ENCODE assay signal across 28 mouse cellular contexts in the genomic region with DNA sequence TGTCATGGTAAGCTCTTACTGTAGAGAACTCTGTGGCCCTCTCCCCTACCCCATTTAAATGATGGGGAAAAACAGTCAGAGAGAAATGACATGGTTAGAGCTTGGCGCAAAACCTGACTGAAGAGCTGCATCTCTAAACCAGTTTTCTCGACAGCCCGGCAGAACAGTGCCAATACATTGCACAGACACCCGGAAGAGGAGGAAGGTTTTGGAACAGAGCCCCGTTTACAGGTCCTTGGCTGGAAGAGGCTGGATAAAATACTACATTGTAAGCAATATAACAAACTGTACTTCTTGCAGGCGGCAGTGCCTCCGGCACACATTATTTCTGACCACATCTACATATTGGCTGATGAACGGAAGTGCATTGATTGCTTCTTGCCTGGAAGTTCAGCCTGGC.
DNase-seq lines count a peak whose midpoint lies in the region; ATAC-seq and TF ChIP-seq lines count a peak whose summit lies in the region.
"Had no signal": no experiment of that assay in that cellular context is flagged by ENCODE, and none has a peak within 500 bp of the region (broad histone marks: within the 10 kb centered on the region; RNA-seq: fewer than 3 reads in every experiment).

No protein-coding gene starts in this region.

- TF ChIP-seq POLR2A in brain, embryonic 14.5 days (IDR thresholded peaks at IDR 0.05; ENCODE audit: borderline replicate concordance, extremely low read depth, insufficient read depth, insufficient read length, poor library complexity, severe bottlenecking) = no peak

- ATAC-seq in forebrain, embryonic 15.5 days (replicated peaks) = no peak
- no peak for ATAC-seq in neural tube, embryonic 15.5 days (ENCODE audit: low FRiP score)
- ATAC-seq: CD4-positive, CD25-positive, alpha-beta regulatory T cell, adult 4 months; midbrain, embryonic 15.5 days had no signal

- no peaks in the 10 kb centered on the region for H3K27me3 ChIP-seq in forebrain, embryonic 15.5 days
- no peaks in the 10 kb centered on the region for H3K27me3 ChIP-seq in forebrain, embryonic 10.5 days (ENCODE audit: poor library complexity, severe bottlenecking)
- H3K27me3 ChIP-seq in neural tube, embryonic 15.5 days (replicated peaks) = no peaks in the 10 kb centered on the region
- H3K27me3 ChIP-seq: heart, embryonic 13.5 days; kidney, embryonic 15.5 days; liver, embryonic 13.5 days; megakaryocyte, embryonic 14.5 days; midbrain, embryonic 15.5 days had no signal

- DNase-seq in forebrain, embryonic 10.5 days (ENCODE audit: extremely low spot score, low spot score) = no peak
- peak; percentile 30 for DNase-seq in lung, postnatal 10 days
- no peak for DNase-seq in lung, postnatal 14 days
- peak; percentile 37 for DNase-seq in brain, embryonic 14.5 days (ENCODE audit: low read depth)
- DNase-seq in cerebellum, postnatal 14 days = no peak
- DNase-seq: adrenal gland, postnatal 36 days; cerebellum, adult 11-12 months; cerebellum, postnatal 10 days; gastrocnemius, postnatal 36 days; heart, postnatal 14 days; kidney, adult 11 months; kidney, postnatal 36 days; liver, embryonic 13.5 days; lung, adult 2 months; lung, postnatal 36 days; retina, postnatal 1 day; right cerebral cortex, postnatal 25 days; thymus, adult 18-20 months; thymus, postnatal 4 days had no signal

- no peak overlapping the region for H3K4me3 ChIP-seq in forebrain, embryonic 15.5 days
- no peak overlapping the region for H3K4me3 ChIP-seq in forebrain, embryonic 10.5 days
- H3K4me3 ChIP-seq in neural tube, embryonic 15.5 days (replicated peaks) = no peak overlapping the region
- H3K4me3 ChIP-seq: heart, adult 2 months; heart, embryonic 13.5 days; kidney, embryonic 15.5 days; left cerebral cortex, adult 2 months; liver, embryonic 13.5 days; midbrain, embryonic 15.5 days had no signal

- 59% methylated on average over 8 of the region's 8 CpGs for WGBS in forebrain, embryonic 15.5 days
- WGBS in forebrain, embryonic 10.5 days = 89% methylated on average over 8 of the region's 8 CpGs
- 62% methylated on average over 8 of the region's 8 CpGs for WGBS in neural tube, embryonic 15.5 days

- TF ChIP-seq CTCF in brain, embryonic 14.5 days (IDR thresholded peaks at IDR 0.05; ENCODE audit: borderline replicate concordance, extremely low read depth, insufficient read depth, insufficient read length) = no peak

- no peaks in the 10 kb centered on the region for H3K9me3 ChIP-seq in forebrain, embryonic 15.5 days
- H3K9me3 ChIP-seq in forebrain, embryonic 10.5 days = no peaks in the 10 kb centered on the region
- no peaks in the 10 kb centered on the region for H3K9me3 ChIP-seq in neural tube, embryonic 15.5 days (replicated peaks)
- H3K9me3 ChIP-seq: heart, embryonic 13.5 days; kidney, embryonic 15.5 days; liver, embryonic 13.5 days; megakaryocyte, embryonic 14.5 days; midbrain, embryonic 15.5 days had no signal

- H3K9ac ChIP-seq in forebrain, embryonic 15.5 days (replicated peaks) = no peak overlapping the region
- H3K9ac ChIP-seq in neural tube, embryonic 15.5 days (replicated peaks) = no peak overlapping the region
- H3K9ac ChIP-seq: heart, embryonic 13.5 days; kidney, embryonic 15.5 days; liver, embryonic 13.5 days; midbrain, embryonic 15.5 days had no signal

- peaks cover 27% of the 10 kb centered on the region for H3K4me1 ChIP-seq in forebrain, embryonic 15.5 days
- no peaks in the 10 kb centered on the region for H3K4me1 ChIP-seq in forebrain, embryonic 10.5 days
- peaks cover 56% of the 10 kb centered on the region for H3K4me1 ChIP-seq in neural tube, embryonic 15.5 days

- no peak overlapping the region for H3K4me2 ChIP-seq in forebrain, embryonic 15.5 days (replicated peaks)
- H3K4me2 ChIP-seq in neural tube, embryonic 15.5 days = no peak overlapping the region
- H3K4me2 ChIP-seq: heart, embryonic 13.5 days; kidney, embryonic 15.5 days; liver, embryonic 13.5 days; midbrain, embryonic 15.5 days had no signal

- no peaks in the 10 kb centered on the region for H3K36me3 ChIP-seq in forebrain, embryonic 15.5 days
- peaks cover 87% of the 10 kb centered on the region for H3K36me3 ChIP-seq in forebrain, embryonic 10.5 days (replicated peaks)
- peaks cover 14% of the 10 kb centered on the region for H3K36me3 ChIP-seq in neural tube, embryonic 15.5 days

- 0 out of 2 replicates have a peak overlapping the region, but pooled peaks have one; percentile 17 for H3K27ac ChIP-seq in forebrain, embryonic 15.5 days (replicated peaks)
- no peak overlapping the region for H3K27ac ChIP-seq in forebrain, embryonic 10.5 days
- peak overlapping the region; percentile 70 for H3K27ac ChIP-seq in neural tube, embryonic 15.5 days (replicated peaks)
- H3K27ac ChIP-seq: heart, adult 2 months; heart, embryonic 13.5 days; kidney, embryonic 15.5 days; liver, embryonic 13.5 days had no signal

Comparison
In these comparisons a context has a peak if more than half of its experiments do, and no peak if none do; other contexts are left out.
1. DNase-seq: peak in lung, postnatal 10 days (single experiment) and brain, embryonic 14.5 days (single experiment); none in forebrain, embryonic 10.5 days (single experiment), lung, postnatal 14 days (single experiment) and cerebellum, postnatal 14 days (0 of 2).